Mouse (Mus musculus) left cerebral cortex, adult 9 months (tissue): ENCODE data around the gene Sema3g.

Experiments used
- DNase-seq, 2 experiments: peaks; one replicate each; pipeline ENCODE4 v3.0.0; 2022; ENCODE audit warnings: low spot score in 2 of 2

The Sema3g gene

DNA sequence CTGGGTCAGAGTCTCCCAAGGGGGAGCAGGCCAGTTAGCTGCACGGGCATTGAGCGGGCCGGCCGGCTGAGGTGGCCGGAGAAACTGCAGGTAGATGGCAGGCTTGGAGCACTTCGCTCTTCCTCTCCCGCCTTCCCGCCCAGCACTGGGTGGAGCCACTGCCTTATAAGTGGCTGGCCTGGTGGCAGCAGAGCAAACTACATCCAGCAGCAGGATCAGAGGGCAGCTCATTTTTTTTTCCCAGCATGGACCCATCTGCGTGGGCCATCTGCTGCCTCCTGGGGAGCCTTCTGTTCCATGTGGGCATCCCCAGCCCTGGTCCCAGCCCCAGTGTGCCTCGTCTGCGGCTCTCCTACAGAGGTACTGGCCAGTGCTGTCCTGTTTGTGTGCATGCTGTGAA, at the start of gene Sema3g:
Gene Sema3g, plus strand, starts transcription at position 195 of the 400 bp plus-strand sequence.
- DNase-seq = no peak

DNA sequence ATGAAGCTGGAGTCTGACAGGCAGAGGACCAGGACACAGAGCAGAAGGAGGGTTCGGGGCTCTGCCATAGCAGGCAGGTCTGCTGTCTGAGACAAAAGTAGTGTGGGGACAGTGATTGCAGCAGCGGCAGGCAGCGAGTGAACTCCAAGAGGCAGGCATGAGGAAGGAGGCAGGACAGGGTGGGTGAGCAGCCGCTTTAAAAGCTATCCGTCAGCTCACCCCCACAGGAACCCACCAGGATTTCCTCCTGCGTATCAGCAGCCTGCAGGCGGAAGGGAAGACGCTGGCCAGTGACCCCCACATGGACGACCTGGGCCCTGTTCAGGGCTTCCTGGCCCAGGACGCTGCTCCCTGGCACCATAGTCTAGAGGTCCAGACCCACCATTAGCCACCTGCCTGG, 49.2 kb upstream of the Sema3g start, which contains the start of gene Stab1:
Gene Stab1, minus strand, starts transcription at position 217 of the 400 bp plus-strand sequence.
- no peak for DNase-seq

DNA sequence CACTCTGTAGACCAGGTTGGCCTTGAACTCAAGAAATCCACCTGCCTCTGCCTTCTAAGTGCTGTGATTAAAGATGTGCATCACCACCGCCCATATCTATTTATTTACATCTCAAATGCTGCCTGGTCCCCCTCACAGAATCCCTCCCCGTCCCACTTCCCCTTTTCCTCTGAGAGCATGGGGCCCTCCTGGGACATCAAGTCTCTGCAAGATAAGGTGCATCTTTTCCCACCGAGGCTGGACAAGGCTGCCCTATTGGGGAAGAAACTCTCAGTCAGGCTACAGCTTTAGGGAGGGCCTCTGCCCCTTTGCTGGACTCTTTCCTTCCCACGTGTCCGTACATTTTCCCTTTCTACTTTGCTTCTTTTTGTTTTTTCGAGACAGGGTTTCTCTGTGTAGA, 48.2 kb upstream of the Sema3g start:
- no peak for DNase-seq

DNA sequence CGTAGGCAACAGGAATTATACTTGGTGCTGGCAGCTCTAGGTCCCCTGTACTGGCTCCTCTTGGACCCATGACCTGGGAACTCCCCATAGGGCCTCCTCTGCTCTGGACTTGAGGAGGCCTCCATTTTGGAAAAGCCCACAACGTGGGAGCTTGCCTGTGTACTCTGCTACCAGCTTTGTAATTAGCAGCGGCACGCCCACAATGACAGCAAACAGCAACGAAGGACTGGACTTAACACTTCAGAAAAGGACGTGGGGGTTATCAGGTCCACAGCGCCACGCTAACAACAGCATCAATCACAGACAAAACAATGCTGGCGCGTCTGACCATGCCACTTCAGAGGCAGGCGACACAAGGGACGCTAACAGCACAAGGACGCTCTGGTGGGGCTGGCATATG, 46.7 kb upstream of the Sema3g start:
- no peak for DNase-seq

DNA sequence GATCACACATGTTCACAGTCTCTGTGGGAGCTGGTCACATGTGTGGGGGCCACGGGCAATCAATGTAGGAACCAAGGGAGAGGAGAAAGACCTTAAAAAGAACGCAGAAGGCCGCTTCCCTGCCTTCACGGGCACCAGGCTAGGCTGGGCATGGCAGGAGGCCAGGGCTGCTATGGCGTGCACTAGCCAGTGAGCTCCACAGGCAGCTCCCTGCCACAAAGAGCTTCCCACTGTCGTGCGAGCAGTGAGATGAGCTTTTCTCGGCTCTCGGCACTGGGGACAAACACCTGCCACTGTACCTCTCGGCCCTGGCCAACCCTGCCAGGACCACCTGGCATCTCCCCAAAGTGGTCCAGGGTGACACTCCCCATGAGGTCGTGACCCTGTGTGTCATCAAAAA, 46.3 kb upstream of the Sema3g start:
- DNase-seq = no peak

DNA sequence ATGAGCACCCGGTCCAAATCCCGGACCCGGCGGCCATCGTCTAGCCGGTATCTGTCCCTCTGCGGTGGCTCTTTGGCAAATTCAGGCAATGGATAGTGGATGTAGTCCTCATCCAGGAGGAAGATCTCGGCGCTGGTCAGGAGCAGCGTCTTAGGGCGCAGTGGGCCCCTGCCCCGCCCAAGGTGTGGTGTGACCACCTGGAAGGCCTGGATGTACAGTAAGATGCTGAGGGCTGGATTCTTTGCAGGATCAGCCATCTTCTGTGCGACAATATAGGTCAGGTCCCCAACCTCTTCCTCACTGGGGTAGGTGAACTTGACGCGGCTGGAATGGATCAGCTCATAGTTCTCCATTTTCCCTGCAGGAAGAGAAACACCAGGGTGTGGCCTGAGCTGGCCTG, 45.8 kb upstream of the Sema3g start:
- no peak for DNase-seq

DNA sequence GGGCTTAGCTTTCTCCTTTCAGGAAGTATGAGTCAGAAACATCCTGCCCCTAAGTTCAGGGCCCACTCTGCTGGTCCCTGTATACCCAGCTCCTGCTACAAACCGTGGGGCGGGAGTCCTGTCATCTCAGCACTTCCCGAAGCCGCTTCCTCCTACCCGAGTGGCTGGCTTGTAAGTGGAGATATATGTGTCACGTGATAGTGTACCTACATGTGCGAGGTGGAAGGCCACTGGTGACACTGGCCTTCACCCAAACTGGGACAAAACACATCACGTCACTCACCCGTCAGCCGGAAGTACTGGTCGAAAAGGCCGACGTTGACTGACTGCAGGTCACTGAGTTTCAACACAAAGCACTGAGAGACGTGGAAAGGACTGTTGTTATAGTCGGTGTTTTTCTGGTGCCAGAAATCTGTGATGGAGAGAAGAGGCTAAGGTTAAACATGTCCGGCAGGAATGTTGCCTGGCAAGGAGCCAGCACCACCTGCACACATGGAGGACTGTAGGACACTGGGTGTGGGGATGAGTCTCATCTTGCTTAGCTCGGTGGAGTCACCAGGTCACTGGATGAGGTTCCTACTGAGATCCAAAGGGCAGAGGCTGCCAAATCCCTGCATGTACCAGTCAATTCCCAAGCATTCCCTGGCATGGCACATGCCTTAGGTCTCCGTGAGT, 44.7 kb upstream of the Sema3g start:
- no peak for DNase-seq

DNA sequence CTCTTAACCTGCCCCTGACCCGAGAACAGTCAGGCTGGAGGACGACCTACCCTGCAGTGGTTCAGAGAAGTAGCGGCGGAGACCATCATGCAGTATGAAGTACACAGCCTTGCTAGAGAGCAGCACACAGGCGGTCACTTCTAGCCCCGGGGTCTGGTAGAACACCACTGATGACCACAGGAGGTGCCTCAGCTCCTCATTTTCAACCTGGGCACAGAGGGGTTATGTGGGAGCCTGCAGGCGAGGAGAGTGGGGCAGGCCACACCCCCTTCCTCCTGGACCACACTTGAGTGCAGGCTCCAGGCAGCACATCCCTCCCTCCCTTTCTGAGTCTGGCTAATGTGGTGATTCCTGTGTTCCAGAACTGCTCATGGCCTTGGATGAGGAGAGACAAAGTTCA, 44.1 kb upstream of the Sema3g start:
- no peak for DNase-seq

DNA sequence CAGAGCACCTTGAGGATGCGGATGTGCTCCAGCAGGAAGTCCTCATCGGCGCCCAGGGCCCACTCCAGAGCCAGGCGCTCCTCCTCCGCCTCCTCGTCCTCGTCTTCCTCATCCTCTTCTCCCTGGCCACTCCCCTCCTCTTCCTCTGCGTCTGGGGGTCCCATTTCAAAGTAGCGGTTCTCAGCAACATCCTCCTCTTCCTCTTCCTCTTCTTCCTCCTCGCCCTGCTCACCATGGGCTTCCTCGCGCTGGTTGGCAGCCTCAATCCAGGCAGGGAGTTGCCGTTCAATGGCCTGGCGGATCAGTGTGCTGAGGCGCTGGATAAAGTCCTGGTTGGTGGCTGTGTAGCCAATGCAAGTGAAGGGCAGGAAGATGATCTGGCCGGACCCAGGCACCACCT, 40.4 kb upstream of the Sema3g start:
- DNase-seq = no peak

DNA sequence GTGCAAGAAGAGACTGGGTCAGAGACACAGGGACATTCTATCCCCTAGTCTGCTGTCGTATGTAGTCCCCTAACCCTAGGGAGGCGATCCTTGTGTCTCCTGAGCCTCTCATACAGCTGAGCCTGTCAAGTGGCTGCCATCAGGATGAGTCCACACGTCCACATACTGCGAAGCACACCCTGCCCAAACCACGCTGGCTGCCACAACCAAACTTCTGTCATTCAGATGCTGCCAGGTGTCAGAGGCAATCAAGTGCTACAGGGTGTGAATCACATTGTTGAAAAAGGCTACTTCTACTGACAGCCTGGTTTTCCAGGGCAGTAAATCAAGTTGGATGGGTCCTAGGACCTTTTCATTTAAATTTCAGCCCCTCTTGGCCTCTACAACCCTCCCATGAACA, 39.9 kb upstream of the Sema3g start:
- no peak for DNase-seq

DNA sequence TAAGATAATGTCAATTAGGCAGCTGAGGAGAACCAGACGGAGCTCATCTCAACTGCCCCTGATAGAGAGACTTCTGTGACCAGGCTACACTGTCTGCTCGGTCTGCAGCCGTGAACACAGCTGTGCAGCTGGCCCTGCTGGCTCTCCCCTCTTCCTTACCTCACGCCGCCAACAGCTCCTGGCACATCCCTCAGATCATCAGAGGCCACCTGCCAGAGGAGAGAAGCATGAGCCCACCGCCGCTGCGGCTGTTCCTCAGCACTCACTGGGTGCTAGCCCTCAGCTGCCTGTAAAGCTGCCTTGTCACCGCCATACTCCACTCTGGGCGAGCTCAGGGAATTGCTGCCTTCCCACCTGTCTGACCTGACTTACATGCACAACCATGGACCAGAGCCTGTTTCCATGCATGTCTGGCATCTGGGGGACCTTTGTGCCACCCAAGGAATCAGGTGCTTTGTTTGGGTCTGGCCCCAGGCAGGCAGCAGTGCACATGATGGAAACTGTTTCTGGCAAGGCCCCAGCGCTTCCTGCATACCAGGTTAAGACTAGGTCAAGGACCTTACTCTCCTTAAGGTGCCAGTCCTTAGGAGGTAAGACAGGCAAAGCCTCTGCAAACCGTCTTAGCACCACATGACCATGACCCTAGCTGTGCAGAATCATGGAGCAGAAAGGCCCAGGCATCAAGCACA, 37.8 kb upstream of the Sema3g start:
- no peak for DNase-seq

DNA sequence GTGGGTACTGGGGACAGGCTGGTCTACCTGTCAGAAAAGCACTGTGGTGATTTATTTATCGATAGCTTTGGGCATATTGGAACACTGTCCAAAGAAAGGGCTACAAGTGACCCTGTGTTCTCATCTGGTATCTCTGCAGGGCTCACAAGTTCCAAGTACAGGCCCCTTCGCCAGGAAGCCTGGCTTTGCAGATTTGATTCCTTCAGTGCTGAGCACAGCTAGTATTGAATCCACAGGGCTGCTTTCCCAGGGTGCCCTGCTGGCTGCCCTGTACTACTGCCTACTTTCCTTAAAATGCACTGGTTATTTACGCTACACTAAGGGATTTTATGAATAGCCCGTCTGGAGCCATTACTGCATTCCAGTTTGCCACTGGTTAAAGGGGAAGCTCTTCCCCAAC, 36.1 kb upstream of the Sema3g start:
- no peak for DNase-seq

DNA sequence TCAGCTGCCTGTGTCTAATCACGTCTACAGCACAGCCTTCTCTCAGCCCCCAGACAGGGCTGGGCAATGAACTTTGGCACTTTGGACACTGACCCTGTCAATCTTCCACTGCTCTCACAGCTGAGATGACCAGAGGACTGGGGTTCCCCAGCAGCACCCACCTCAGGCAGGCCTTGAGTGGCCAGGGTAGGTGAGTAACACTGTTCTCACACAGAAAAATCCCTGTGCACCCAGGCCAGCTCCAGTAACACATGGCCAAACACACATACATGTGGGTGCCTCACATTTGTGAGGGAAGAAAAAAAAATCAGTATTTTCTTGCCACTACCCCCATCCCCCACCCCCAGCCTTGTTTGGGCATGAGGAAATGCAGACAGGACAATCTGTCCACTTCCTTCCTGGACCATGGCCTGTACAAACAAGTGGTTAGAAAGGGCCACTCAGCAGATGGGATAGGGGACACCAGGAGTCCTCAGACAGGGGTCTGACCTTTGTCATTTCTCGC, 34.8 kb upstream of the Sema3g start:
- DNase-seq = no peak

DNA sequence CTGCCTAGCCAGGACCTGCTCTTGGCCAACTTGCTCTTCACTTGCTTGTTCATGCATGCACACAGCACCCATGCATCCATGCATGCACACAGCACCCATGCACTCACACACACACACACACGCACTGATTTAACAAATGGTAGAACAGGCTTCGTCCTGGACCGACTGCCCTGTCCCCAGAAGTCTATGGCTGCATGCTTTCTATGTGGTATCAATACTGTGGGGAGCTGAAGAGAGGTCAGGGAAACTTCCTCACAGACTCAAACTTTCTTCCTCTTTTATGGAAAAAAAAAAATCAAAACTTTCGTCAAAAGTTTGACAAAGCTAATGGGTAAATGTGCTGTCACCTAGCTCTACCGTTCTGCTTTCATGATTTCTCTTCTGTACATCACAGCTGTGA, 34.1 kb upstream of the Sema3g start:
- DNase-seq = no peak

DNA sequence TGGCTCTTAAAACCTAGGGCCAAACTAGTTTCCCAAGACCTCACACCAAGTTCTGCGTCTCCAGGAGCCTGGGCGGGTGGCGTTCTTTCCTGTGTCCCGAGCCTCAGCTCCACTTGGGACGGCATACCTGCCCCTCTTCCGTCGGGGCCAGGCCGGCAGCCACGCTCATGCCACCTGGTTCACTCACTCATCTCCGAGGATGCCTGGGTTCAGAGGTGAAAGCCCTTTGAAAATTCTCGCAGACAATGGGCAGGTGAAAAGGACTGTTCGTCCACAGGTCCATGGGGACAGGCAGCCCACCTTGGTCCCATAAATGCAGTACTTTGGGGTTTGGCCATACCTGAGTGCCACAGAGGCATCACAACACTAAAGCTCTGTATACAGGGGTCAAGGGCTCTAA, 33.5 kb upstream of the Sema3g start:
- DNase-seq = no peak

DNA sequence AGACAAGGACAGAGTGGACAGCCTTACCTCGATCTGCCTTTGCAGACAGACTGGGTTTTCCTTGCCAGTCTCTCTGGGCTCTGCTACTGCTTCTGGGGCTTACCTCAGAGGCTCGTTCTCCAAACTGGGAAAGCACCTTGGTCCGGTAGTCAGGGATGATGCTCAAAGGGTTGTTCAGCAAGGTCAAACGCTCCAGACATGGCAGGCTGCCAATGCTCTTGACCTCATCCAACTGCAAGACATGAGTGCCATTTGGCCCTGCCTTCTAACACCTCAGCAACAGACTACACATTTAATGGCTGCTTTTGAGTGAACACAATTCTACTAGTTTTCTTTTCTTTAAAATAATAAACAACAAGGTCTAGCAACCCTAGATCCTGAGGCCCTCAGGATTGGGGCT, 31.0 kb upstream of the Sema3g start:
- DNase-seq = no peak

DNA sequence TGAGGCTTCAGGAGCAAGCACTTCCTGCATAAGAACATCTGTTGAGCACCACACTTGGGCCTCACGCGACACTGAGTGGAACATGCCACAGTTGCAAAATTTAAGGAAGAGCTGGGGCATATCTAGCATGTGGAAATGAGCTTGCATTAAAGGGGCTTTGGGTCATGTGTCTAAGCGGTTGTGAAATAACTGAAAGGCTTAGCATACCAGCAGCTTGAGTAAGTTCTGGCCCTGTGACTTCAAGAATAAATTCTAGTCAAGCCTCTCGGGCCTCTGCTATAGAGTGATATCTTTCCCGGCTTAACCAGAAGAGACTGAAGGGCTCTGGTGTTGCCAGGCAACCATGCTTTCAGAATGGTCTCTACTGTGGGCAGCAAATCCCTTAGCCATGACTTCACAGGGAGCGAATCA, 28.9 kb upstream of the Sema3g start:
- DNase-seq = no peak

DNA sequence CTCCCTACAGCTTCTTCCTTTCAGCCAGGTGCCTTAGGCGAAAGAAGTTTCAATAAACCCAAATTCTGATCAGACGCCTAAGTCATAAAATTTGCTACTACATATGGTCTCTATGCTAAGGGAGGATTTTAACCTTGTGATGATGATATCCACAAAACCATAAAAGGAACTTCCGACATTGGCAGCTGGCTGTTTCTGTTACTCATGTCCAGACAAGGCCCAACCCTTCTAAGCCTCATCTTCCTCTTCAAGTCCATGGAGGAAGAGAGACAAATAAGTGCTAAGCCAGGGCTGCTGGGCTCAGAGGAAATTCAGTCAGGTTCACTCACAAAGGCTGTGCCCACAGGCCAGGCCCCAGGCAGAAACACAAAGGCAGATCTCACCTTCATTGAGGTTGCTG, 28.3 kb upstream of the Sema3g start:
- DNase-seq = no peak

DNA sequence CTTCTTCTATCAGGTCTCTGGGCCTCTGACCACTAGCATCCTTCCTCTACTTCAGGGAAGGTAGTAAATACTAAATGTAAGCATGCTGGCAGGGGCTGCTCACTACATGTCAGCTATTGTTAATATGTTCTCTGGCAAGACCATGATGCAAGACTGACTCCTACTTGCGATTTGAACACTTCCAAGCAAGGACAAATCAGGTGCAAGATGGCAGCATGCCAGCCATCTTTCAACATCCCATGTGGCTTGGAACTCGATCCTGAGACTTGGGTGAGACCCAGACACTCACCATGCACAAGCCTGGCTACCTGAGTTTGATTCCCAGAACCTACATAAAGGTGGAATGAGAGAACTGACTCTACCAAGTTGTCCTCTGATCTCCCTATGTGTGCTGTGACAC, 25.7 kb upstream of the Sema3g start:
- DNase-seq = no peak

DNA sequence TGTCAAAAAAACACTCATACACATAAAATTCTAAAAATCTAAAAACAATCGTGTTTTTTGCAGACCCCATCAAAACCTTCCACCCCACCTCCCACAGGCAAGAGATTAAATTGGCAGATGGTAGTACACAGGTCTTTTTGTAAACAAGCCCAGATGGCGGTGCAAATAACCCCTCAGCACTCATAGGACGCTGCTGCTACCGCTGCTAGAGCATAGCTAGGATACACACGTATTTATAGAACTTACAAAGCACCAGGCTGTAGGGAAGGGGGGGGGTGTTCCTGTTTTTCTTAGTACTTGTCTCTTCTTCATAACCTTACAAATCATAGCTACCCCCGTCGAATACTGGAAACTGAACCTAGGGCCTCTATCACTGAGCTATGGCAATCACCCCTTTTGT, 23.9 kb upstream of the Sema3g start:
- no peak for DNase-seq

DNA sequence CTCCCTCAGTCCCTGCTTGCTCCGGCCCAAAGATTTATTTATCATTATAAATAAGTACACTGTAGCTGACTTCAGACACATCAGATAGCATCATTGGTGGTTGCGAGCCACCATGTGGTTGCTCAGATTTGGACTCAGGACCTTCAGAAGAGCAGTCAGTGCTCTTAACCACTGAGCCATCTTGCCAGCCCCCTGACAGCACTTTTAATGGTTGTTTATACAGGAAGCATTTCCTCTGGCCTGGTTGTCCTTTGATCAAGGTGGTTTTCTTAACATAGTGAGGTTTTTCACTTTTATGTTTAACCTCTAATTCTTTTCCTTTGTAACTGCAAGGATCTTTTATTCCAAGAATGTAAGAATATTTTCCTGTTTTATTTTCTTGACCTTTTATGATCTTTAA, 23.2 kb upstream of the Sema3g start:
- no peak for DNase-seq

DNA sequence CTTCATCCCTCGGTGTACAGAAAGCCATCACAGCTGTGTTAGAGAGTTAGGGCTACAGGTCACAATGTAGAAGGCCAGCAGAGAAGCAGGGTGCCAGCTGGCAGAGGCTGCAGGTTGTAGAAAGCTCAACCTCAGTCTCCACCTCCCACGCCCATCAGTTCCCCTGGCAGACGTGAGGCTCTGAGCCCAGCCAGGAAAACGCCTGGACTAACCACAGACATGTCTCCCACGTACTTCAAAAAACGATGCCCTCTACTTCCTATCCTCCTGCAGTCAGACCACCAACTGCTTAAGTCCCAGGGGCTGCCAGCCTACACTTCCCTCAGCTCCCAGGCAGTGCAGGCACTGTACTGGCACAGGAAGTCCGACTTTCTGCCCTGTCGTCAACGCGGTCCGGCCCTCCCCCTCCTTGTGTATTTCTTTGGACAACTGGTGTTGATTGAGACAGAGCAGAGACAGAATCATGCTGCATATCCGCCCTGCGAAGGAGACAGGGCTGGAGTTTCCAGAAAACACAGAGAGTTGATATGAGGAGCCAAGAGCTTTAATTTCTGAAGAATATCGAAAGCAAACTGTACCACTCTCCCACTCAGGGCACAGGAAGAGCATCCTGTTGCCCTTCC, 22.7 kb upstream of the Sema3g start:
- no peak for DNase-seq

DNA sequence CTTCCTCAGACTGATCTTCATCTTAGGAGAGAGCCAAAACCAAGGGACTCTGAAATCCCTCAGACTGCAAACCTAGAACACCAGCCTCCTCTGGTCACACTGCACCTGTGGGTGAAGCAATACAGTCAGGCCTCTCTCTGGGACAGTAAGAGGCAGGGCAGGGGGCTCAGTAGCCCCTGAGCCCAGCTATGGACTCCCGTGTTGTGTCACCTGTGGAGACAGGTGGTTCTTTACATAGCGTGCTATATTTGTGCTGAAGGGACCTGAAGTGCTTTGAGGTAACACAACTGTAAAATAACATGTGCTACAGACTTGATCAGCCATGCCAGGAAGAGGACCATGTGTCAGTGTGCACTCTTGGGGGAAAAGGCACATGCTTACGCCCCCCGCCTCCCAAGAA, 22.1 kb upstream of the Sema3g start:
- no peak for DNase-seq
